Mouse (Mus musculus) embryonic facial prominence, embryonic 11.5 days (tissue): Measurements from ENCODE around the gene Zdhhc5. TPM values are rescaled to one million over a fixed set of nuclear protein-coding genes. Genes with fewer than 3 reads are reported as not detected.

Source experiments
- ATAC-seq: fragments of 200-750 bp; cut with Nextera tagmentation; replicated peaks from 2 replicates; pipeline ENCODE4 v1.8.0; 2017; ENCODE audit warnings: low read depth; ENCODE audit not compliant: insufficient number of reproducible peaks, low FRiP score, low TSS enrichment
- DNase-seq: peaks from one replicate; pipeline ENCODE4 v3.0.0-alpha.2; 2015; ENCODE audit warnings: low spot score
- H3K27ac ChIP-seq: fragments of 300-500 bp; sonication (generic); replicated peaks from 2 replicates; pipeline ENCODE4 v1.5.1; 2014; ENCODE audit warnings: mild to moderate bottlenecking, low read depth, low read length, control low read depth
- H3K27me3 ChIP-seq: fragments of 300-500 bp; sonication (generic); 2 replicates; pipeline ENCODE4 v1.6.1; 2014; ENCODE audit warnings: mild to moderate bottlenecking, low read length, moderate library complexity, mixed read lengths; ENCODE audit not compliant: control insufficient read depth, insufficient read depth
- H3K36me3 ChIP-seq: fragments of 300-500 bp; sonication (generic); replicated peaks from 2 replicates; pipeline ENCODE4 v1.6.1; 2014; ENCODE audit warnings: low read depth, mild to moderate bottlenecking, low read length, moderate library complexity, mixed read lengths; ENCODE audit not compliant: control insufficient read depth, insufficient read depth
- H3K4me1 ChIP-seq: fragments of 300-500 bp; sonication (generic); 2 replicates; pipeline ENCODE4 v1.6.1; 2014; ENCODE audit warnings: low read length, mixed read lengths; ENCODE audit not compliant: control insufficient read depth, insufficient read depth
- H3K4me2 ChIP-seq: fragments of 300-500 bp; sonication (generic); 2 replicates; pipeline ENCODE4 v1.6.1; 2014; ENCODE audit warnings: low read depth, mild to moderate bottlenecking, control low read depth, low read length, moderate library complexity
- H3K4me3 ChIP-seq: fragments of 300-500 bp; sonication (generic); 2 replicates; pipeline ENCODE4 v1.5.1; 2014; ENCODE audit warnings: low read depth, low read length, control low read depth
- H3K9ac ChIP-seq: fragments of 300-500 bp; sonication (generic); replicated peaks from 2 replicates; pipeline ENCODE4 v1.6.1; 2014; ENCODE audit warnings: mild to moderate bottlenecking, control low read depth, low read length
- H3K9me3 ChIP-seq: fragments of 300-500 bp; sonication (generic); replicated peaks from 2 replicates; pipeline ENCODE4 v1.6.1; 2016; ENCODE audit warnings: mild to moderate bottlenecking, low read length, inconsistent platforms, mixed read lengths; ENCODE audit not compliant: control insufficient read depth
- WGBS: fragments of 180-500 bp; shearing (Covaris S2); extraction: QIAGEN DNeasy Blood & Tissue Kit; methylation state at CpG from one replicate; pipeline ENCODE4 v1.1.7; 2014; 5-methylcytosine and 5-hydroxymethylcytosine counted together
- polyA plus RNA-seq: library from polyadenylated mRNA; unstranded; fragments of >200 nt; fragmentation: Nextera tagmentation; extraction: Ambion mirVana; gene quantifications from 2 replicates; pipeline ENCODE4 v1.2.1, GENCODE M21; 2014

The Zdhhc5 gene
- polyA plus RNA-seq, 1 experiment from 2014 or later: 25.5 TPM

- WGBS: 65% methylated on average over 5 of the region's 5 CpGs
Measured at GRCm38 (mm10) chr2:84756245-84756644, 41.3 kb upstream of the Zdhhc5 start.

GRCm38 (mm10) chr2:84750115-84750514, 35.1 kb upstream of the Zdhhc5 start:
- no peaks in the 10 kb centered on the region for H3K9me3 ChIP-seq
- H3K4me3 ChIP-seq: no peak overlapping the region
- H3K36me3 ChIP-seq: no peaks in the 10 kb centered on the region
- 83% methylated on average over 6 of the region's 6 CpGs for WGBS
- H3K27me3 ChIP-seq: no peaks in the 10 kb centered on the region
- no peak for DNase-seq
- ATAC-seq: no peak
- H3K9ac ChIP-seq: no peak overlapping the region
- H3K27ac ChIP-seq: no peak overlapping the region
- no peaks in the 10 kb centered on the region for H3K4me1 ChIP-seq
- no peak overlapping the region for H3K4me2 ChIP-seq

More at GRCm38 (mm10) chr2:84756245-84756644, 41.3 kb upstream of the Zdhhc5 start:
- H3K4me1 ChIP-seq: no peaks in the 10 kb centered on the region
- no peaks in the 10 kb centered on the region for H3K27me3 ChIP-seq
- H3K9ac ChIP-seq: no peak overlapping the region
- no peak for ATAC-seq
- H3K36me3 ChIP-seq: no peaks in the 10 kb centered on the region
- DNase-seq: no peak
- no peak overlapping the region for H3K27ac ChIP-seq
- no peak overlapping the region for H3K4me3 ChIP-seq
- H3K4me2 ChIP-seq: no peak overlapping the region
- no peaks in the 10 kb centered on the region for H3K9me3 ChIP-seq

- no peaks in the 10 kb centered on the region for H3K9me3 ChIP-seq
- H3K27me3 ChIP-seq: no peaks in the 10 kb centered on the region
- H3K9ac ChIP-seq: peak overlapping the region; percentile 95
- ATAC-seq (peak; percentile 26; the same call in 1 of the 2 replicates), DNase-seq (peak; percentile 77)
- H3K4me2 ChIP-seq: peak overlapping the region; percentile 92
- peak overlapping the region; percentile 90 for H3K27ac ChIP-seq
- no peaks in the 10 kb centered on the region; the same call in 1 of the 2 replicates for H3K4me1 ChIP-seq
- H3K4me3 ChIP-seq: peak overlapping the region; percentile 76
- WGBS: under 1% methylated on average over 10 of the region's 10 CpGs
- H3K36me3 ChIP-seq: no peaks in the 10 kb centered on the region
Measured at GRCm38 (mm10) chr2:84744126-84744525, 29.1 kb upstream of the Zdhhc5 start.

GRCm38 (mm10) chr2:84743561-84743960, 28.6 kb upstream of the Zdhhc5 start, which contains the start of gene Gm19426:
Gene Gm19426 (minus strand): TSS chr2:84743655.
- Histone ChIP-seq H3K9ac (peak within 1 kb of the TSS; percentile 95), H3K4me1 (no peaks in the 10 kb centered on the region; the same call in 1 of the 2 replicates), H3K9me3 (no peaks in the 10 kb centered on the region), H3K4me2 (peak within 1 kb of the TSS; percentile 92), H3K4me3 (peak within 1 kb of the TSS; percentile 76), H3K27ac (peak within 1 kb of the TSS; percentile 99), H3K36me3 (no peaks in the 10 kb centered on the region), H3K27me3 (no peaks in the 10 kb centered on the region)
- DNase-seq: peak; percentile 97
- peak; percentile 80 for ATAC-seq
- WGBS: under 1% methylated on average over 23 of the region's 25 CpGs

GRCm38 (mm10) chr2:84742451-84743283, 27.7 kb upstream of the Zdhhc5 start:
- H3K4me1 ChIP-seq: no peaks in the 10 kb centered on the region; the same call in 1 of the 2 replicates
- peak overlapping the region; percentile 76 for H3K4me3 ChIP-seq

GRCm38 (mm10) chr2:84741841-84742450, 27.0 kb upstream of the Zdhhc5 start:
- H3K9me3 ChIP-seq: no peaks in the 10 kb centered on the region
- ATAC-seq (0 out of 2 replicates have a peak, but pooled peaks have one; percentile 1), DNase-seq (peak; percentile 36)
- H3K27ac ChIP-seq: peak overlapping the region; percentile 99
- peak overlapping the region; percentile 95 for H3K9ac ChIP-seq
- 1% methylated on average over 5 of the region's 5 CpGs for WGBS
- no peaks in the 10 kb centered on the region for H3K36me3 ChIP-seq
- H3K4me3 ChIP-seq: peak overlapping the region; percentile 76
- H3K4me2 ChIP-seq: peak overlapping the region; percentile 92
- no peaks in the 10 kb centered on the region; the same call in none of the 2 replicates for H3K4me1 ChIP-seq
- H3K27me3 ChIP-seq: no peaks in the 10 kb centered on the region

More at GRCm38 (mm10) chr2:84742451-84743283, 27.7 kb upstream of the Zdhhc5 start:
- H3K27me3 ChIP-seq: no peaks in the 10 kb centered on the region
- peak overlapping the region; percentile 99 for H3K27ac ChIP-seq
- WGBS: under 1% methylated on average over 24 of the region's 26 CpGs
- no peaks in the 10 kb centered on the region for H3K36me3 ChIP-seq
- peak; percentile 86 for ATAC-seq
- H3K9ac ChIP-seq: peak overlapping the region; percentile 95
- peak; percentile 98 for DNase-seq
- peak overlapping the region; percentile 92 for H3K4me2 ChIP-seq
- no peaks in the 10 kb centered on the region for H3K9me3 ChIP-seq

GRCm38 (mm10) chr2:84740608-84741333, 25.8 kb upstream of the Zdhhc5 start:
- Histone ChIP-seq H3K4me1 (no peaks in the 10 kb centered on the region; the same call in none of the 2 replicates), H3K27me3 (no peaks in the 10 kb centered on the region), H3K36me3 (no peaks in the 10 kb centered on the region), H3K9me3 (no peaks in the 10 kb centered on the region), H3K4me3 (peak overlapping the region; percentile 76), H3K4me2 (peak overlapping the region; percentile 92), H3K27ac (0 out of 2 replicates have a peak overlapping the region, but pooled peaks have one; percentile 10), H3K9ac (no peak overlapping the region)
- peak; percentile 48 for DNase-seq
- WGBS: 78% methylated on average over 15 of the region's 15 CpGs
- ATAC-seq: no peak
